Mouse (Mus musculus): ENCODE data around the gene Stra6l. TPM values are rescaled to one million over a fixed set of nuclear protein-coding genes. Genes with fewer than 3 reads are reported as not detected.

Gene Stra6l
- total RNA-seq (2021): not detected
- long read RNA-seq: 0 reads

DNA sequence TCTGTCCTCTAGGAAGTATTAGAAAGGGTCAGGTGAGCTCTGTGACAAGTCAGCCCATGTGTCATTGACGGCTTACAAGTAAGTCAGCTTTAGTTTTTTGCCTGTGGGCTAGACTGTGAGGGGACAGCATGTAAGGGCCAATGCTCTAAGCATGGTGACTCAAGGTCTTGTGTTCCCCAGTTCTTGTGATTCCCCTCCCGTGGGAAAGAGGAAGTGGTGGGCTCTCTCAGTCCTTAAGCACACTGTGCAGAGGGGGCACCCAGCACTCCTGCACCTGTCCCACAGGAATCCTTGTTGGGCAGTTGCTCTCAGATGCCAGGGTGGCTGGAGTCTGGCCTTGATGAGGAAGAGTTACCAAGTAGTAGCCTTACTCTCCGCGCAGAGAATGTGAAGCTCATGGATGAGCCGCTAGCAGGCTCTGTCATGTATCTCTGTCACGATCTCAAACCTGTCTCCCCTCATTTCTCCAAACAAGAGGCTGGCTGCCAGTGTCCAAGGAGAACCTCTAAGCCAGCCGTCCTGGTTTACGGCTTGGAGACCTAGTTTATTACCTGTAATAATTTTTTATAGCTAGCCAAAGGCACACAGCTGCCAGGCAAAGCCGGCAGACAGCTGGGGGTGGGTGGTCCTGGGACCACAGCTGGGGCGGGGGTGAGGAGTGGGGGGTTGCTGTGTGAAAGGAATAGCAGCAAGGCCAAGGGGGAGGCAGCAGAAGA, at the start of gene Stra6l:
Gene Stra6l (plus strand): TSS at position 556 of the 716 bp plus-strand sequence.
- no peak for DNase-seq (ENCODE audit: low spot score in 2 of 2)

DNA sequence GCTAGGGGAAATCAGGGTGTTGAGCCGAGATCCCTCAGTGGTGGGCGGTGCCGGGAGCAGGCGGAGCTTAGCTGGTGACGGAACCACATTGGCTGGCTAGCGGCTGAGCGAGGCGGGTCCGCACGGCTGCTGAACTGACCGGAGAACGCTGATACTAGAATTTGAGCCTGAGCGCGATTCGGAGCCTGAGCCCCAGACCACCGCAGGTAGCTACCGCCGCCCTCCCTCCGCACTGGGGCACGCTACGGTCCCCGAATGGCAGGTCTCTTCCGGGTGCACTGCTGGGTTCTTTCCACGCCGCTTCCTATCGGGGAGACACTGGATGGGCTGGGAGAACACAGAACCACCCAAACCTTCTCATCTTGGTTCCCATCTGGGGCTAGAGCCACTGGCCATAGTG, 49.5 kb upstream of the Stra6l start, which contains the start of gene Aldh1b1:
Gene Aldh1b1 (plus strand): TSS at position 59 of the 400 bp plus-strand sequence.
- peak; percentile 70 to 74 for DNase-seq (ENCODE audit: low spot score in 2 of 2)

DNA sequence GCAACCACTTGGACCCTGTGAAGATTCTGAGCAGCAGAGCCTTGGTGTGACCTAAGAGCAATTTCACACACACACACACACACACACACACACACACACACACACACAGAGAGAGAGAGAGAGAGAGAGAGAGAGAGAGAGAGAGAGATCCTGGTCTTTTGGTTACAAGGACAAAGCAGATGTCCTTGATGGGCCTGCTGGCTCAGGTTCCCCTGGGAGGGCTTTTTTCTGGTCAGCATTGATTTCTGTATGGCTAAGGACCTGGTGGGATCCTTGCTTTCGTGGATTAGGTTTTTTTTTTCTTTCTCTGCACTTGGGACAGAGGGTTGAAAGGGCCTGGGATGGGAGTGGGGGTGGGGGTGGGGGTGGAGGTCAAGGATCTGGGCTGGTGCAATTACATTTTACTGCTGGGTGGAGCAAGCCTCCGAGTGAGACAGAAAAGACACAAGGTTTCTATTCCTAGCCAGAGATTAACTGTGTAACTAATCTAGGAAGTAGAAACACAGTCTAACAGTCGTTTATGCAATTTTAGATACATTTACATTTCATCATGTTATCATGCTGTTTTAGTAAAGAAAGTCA, 48.4 kb upstream of the Stra6l start:
- DNase-seq (ENCODE audit: low spot score in 2 of 2): no peak

DNA sequence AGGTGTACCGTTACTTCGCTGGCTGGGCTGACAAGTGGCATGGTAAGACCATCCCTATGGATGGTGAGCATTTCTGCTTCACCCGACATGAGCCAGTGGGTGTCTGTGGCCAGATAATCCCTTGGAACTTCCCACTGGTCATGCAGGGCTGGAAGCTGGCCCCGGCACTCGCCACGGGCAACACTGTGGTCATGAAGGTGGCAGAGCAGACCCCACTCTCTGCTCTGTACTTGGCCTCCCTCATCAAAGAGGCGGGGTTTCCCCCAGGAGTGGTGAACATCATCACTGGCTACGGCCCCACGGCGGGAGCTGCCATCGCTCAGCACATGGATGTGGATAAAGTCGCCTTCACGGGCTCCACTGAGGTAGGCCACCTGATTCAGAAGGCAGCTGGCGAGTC, 45.6 kb upstream of the Stra6l start:
- no peak for DNase-seq (ENCODE audit: low spot score in 2 of 2)

DNA sequence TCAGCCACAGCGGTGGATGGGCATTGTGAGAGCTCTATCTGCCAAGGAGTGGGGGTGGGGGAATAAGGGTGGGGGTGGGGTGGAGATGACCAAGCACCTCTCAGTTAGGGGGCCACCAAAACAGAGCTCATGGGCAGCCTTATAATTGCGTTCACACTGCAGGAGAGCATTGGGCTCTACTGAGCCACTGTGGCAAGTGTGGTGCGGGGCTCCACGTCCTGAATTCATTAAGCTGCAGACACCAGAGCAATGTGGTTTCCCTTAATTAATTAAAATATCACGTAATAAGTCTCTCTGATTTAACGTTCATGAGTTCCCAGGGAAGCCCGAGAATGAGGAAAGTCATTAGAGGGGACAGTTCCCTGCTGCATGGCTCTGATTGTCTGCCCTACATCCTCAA, 40.4 kb upstream of the Stra6l start:
- no peak for DNase-seq (ENCODE audit: low spot score in 2 of 2)

DNA sequence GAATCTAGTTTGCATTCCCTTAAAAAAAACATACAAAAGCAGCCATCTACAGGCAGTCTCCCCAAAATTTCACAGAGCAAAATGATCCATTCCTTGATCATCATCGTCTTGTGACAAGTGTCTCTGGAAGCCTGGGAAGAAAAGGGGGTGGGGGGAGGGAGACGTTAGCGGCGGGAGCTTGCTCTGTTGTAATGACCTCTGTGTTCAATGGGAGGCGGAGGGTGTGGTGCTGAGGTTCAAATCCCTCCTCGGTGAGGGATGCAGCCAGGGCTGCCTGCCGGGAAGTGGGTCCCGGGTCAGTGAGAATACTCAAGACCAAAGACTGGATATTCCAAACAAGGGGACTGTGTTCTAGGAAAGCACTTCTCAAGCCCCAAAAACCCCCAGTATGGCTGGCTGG, 37.2 kb upstream of the Stra6l start:
- no peak for DNase-seq (ENCODE audit: low spot score in 2 of 2)

DNA sequence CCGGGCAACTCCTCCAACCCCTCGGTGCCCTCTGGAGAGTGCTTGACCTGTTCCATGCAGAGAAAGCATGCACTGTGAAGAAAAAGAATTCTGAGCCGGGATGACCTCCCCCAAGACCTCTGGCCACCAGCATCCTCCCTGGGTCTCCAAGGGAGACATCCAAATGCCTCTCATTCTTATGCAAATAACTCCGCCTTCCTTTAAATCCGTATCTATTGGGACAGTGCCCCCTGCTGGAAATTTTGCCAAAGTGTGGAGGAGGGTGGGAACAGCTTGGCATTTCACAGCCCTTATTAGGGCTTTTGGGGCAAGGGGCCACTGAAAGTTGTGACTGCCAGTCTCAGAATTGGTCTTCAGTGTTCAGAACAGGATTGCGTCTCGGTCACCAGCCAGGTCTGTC, 32.9 kb upstream of the Stra6l start:
- DNase-seq (ENCODE audit: low spot score in 2 of 2): peak in 1 of 2 experiments; percentile 49

DNA sequence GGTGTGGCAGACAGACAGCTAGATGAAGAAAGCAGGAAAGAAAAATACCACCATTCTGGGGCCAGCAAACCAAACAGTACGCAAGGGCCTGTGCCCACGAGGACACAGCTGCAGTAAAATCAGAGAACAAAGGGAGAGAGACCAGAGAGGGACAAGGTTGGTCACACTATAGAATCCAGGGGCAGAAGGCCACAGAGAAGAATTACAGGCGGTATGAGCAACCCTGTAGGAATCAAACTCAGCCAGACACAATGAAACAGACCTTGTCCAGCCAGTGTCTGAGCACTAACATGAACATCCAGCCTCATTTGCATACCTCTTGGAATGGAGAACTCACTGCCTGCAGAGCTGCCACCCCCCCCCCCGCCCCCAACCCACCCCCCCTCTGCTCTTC, 29.7 kb upstream of the Stra6l start:
- no peak for DNase-seq (ENCODE audit: low spot score in 2 of 2)

DNA sequence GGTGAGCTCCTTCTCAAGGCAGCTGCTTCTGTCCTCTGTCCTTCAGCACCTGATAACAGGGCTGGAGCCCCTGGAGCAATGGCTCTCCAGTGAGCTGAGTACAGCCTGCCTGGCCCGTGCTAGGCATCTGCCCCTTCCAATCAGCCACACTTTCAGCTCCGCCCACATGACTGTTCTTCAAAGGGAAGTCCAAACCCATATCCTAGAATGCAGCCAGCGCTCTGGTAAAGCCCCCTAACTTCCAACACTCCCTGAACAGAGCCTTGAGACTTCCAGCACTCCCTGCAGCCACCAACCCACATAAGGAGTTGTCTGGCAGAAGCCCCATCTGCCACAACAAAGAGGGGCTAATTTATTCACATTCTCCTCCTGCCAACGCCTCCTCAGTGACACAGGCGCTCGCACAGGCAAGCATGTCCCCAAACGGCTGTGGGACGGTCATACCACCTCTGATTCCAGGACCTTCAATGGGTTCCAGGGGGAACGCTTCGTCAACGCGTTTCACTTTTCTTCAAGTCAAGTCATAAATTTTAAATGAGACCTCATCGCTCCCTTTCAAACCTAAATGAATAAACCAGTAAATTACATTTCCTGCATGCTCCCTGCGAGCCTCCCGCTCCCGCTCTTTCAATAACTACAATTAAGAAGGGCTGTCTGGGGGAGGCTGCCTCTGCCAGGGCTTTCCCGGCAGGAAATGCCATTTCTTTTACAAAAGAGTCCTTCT, 29.1 kb upstream of the Stra6l start:
- DNase-seq (ENCODE audit: low spot score in 2 of 2): peak; percentile 13 to 28

DNA sequence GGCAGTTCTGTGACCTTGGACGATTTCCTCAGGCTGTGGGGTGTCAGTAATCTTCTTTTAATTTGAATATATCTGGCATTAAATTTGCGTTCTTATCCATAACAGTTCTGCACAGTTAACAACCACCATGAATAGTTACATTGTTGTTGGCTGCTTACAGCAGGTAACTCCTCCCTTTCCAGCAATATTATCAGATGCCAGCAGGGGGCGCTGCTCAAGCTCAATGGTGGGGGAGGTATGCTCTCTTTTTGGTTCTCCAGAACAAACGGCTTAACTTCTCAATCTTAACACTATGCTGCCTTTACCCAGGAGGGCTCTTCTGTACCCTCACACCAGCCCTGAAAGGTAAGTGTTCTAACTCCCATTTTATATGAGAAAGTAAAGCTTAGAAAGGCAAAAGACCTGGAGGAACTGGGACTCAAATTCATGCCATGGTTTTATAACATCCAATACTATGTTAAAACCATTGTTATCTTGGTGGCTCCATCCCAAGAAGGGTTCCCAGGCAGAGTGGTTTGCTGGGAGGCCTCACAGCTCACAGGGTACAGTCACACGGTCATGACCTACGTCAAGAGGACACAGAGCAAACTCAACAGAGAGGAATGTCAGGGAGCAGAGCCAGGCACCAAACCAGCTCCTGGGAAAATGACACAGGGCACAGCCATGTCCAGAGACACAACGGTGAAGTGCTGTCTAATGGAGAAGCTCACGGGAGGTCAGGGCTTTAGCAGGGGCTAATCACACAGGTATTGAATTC, 28.2 kb upstream of the Stra6l start:
- DNase-seq (ENCODE audit: low spot score in 2 of 2): peak; percentile 58 to 64

DNA sequence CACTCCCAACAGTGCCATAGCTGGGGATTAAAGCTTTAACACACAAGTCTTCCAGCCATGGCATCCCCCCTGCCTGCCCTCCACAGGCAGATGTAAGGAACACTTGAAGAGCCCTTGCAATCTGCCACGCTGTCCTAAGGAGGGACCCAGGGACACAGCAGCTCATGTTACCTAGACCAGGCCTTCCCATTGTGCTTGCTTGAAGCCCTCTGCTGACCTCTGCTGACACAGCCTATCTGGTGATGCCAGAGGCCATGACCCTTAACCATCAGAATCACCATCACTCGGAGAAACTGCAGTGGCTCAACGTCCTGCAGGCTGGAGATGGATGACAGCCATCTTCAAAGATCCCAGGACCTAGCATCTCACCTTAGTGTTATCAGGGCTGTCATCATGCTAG, 26.5 kb upstream of the Stra6l start:
- DNase-seq (ENCODE audit: low spot score in 2 of 2): no peak

DNA sequence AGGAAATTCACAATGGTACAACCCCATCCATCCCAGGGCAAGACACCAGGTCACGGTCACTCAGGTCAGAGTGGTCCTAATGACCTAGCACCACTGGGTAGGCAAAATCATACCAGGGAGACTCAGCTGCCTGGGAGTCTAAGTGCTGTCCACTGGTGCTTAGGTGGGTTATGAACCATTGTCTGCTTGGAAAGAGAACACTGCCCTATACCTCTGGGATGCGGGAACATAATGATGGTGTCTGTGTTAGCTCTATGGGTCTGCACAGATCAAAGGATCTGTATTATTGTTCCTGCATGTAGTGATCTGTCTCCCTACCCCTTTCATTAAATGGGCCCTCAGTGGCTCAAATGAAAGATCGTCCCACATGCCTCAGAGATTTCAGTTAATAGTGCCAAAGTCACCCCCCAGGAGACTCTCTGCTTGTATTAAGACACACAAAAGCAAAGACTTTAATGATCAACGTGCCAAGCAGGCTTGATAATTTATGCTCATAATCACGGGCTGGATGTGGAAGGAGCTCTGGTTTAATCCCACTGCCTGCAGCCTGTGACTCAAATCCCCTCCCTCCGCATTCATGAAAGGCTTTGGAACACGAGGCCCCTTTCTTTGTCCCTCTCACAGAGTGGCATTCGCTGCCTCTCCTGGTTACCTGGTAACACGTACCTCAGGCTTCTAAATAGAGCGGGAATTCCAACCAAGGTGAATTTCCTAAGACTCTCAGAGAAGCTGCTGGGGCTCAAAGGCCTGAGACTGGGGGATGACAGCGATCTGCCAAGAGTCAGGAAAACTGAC, 25.5 kb upstream of the Stra6l start:
- no peak for DNase-seq (ENCODE audit: low spot score in 2 of 2)

DNA sequence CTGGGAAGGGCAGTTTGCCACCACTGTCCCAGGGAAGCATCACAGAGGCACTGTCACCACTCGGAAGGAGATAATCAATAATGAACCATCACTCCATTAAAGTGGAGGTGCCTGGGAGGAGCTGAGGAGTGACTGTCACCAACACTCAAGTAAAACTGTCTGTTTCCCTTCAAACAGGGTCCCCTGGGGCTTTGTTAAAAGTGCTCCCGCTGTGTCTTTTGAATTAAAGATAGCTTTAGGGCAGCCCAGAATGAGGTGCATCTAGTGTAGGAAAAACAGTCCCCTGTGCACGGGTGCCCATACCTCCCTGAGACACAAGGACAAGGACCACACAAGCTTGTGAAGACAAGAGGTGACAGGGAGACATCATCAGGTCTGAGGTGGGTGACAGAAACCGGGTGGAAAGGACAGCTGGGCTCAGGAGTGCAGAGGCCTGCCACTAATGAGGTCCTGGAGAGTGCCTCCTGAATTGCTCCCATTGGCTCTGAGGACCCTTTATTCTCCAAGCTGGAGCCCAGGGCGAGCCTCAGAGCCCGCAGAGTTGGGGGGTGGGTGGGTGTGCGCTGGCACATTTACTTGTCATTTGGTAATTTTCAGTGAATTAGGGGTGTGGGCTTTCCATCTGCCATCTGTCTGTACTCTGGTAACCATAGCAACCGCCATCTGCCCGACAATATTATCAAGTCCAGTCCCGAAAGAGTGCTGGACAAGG, 24.3 kb upstream of the Stra6l start:
- no peak for DNase-seq (ENCODE audit: low spot score in 2 of 2)

DNA sequence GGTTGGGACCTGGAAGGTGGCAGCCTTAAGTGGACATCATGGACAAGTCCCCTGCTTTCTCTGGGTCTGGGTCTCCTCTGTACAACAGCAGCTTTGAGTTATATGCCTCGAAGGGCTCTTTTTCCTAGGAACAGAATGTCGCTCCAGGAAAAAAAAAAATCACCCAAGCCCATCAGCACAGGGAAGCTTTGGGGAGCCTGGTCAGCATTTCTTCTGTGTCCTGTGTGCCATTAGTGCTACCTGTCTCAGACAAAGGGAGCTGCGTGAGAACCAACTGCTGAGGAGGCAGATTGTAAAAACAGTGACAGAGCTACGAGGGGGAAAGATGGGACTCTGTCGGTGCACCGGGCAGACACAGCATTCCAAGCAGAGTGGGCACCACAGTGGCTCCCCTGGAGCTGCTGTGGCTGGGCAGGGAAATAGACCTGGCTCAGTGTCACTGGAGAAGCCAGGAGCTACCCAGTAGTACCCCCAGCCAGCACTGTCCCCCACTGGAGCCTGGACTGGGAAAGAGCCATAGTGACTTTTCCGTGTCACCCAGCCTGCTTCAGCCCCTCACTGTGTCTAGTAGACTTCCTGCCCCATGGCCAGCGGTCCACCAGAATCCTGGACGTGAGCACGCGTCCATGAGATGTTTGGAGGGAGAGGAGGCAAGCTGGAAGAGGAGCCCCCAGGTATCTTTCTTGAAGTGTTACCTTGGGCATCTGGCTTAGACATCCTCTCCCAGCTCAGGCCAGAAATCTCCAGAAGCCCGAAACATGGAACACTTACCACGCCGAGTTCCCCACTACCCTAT, 23.5 kb upstream of the Stra6l start:
- no peak for DNase-seq (ENCODE audit: low spot score in 2 of 2)

DNA sequence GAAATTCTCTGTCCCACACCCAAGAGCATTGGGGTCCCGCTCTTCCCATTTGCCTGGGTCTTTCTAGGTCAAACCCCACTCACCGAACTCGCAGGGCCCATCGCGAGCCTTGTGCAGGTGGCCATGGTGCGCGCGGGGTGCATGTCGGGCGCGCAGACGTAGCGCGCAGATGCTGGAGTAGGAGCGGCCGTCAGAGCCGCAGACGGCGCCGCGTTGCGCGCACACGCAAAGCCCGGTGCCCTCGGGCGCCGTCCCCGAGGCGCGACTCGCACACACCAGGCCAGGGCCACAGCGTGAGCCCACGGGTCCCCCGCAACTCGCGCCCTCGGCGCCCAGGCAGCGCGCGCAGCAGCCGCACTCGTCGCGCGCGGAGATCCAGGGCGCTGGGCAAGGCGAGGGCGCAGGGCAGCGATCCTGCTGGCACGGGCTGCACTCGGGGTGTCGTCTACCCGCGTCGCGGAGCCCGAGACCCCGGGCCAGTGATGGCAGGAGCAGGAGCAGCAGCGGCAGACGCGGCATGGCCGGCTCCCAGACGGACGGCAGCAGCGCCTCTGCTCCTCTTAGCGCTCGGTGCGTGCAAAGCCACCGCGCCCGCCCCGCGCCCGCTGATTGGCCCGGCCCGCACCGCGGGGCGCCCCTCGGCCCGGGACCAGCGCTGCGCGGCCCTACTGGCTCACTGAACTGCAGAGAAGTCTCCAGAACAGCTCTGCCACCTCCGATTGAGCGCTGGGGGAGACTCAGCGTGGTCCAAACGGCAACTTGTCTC, 22.0 kb upstream of the Stra6l start, which contains the start of gene Igfbpl1:
Gene Igfbpl1 (minus strand): TSS at position 649 of the 766 bp plus-strand sequence.
- DNase-seq (ENCODE audit: low spot score in 2 of 2): no peak

DNA sequence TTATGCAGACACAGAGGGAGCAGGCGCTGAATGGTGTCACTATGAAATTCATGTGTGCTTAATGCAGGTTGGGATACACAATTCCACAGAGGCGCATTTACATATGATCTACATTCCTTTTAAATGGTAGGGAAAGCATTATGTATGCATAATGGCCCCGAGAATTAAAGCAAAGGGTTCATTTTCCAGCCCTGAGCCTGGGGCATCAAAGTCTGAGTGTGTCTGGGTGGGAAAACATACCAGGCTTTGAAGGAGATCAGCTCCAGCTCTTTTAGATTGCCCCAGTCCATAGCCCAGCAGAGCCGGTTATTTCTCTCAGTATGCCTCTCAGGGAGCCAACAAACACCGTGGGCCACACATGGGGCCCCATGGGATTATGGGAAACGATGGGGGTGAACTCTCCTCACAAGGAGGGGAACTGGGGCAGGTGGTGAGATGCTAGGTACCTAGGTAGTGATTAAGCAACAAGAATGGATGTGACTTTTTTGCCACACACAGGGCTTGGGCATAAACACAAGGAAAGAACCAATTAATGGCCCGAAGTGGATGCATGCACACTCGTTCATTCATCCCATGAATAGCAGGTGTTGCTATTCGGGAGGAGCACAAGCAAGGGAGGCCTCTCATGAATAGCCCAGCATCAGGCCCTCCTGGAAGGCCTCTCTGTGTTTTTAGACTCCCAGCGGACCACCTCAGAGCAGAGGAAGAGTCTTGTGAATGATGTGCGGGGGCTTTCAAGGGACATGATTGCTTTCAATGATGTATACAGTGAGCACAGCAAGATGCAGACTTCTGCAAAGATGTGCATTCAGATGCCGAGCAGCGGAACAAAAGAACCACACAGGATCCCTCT, 18.3 kb upstream of the Stra6l start:
- DNase-seq (ENCODE audit: low spot score in 2 of 2): no peak

DNA sequence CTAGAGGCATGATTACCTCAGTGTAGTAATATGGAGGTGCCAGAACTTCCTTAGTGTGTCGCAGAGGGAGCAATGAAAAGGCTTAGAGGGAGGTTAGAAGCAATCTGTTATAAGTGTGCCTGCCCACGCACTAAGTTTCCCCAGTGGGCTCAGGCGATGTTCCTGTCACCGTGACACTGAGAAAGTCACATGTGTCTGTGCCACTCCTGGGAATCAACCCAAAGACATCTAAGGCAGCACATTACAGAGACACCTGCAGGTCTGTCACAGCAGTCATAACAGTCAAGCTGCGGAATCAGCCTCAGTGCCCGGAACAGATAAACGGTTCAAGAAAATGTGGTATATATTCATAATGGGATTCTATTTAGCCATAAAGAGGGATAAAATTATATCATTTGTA, 16.5 kb upstream of the Stra6l start:
- DNase-seq (ENCODE audit: low spot score in 2 of 2): peak in 1 of 2 experiments; percentile 18

All from layer of hippocampus, adult 18-20 months (tissue).